Mouse (Mus musculus): Measurements from ENCODE around the gene Adipor2.

DNA sequence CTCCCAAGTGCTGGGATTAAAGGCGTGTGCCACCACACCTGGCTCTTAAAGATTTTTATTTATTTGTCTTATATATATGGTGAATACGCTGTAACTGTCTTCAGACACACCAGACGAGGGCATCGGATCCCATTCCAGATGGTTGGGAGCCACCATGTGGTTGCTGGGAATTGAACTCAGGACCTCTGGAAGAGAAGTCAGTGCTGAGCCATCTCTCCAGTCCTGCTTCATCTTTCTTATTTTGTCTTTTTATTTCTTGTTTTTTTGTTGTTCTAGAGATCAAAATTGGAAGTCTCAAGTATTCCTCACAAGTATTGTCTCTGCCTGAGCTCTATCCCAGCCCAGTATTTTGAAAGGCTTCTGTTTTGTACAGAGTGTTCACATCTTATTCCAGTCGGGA is 2.9 kb upstream of the Adipor2 start:
- no peak for TF ChIP-seq POLR2A (IDR thresholded peaks at IDR 0.05; ENCODE audit: insufficient read depth, low read depth, low read length)
- no peak for TF ChIP-seq CTCF (IDR thresholded peaks at IDR 0.05; ENCODE audit: insufficient read depth, low read depth, low read length)
